Mouse (Mus musculus): ENCODE results near the gene Srrd. TPM values are rescaled to one million over a fixed set of nuclear protein-coding genes. Genes with fewer than 3 reads are reported as not detected.

The Srrd gene
- total RNA-seq, 2 experiments from 2014 or later: 26.4 to 30.1 TPM

DNA sequence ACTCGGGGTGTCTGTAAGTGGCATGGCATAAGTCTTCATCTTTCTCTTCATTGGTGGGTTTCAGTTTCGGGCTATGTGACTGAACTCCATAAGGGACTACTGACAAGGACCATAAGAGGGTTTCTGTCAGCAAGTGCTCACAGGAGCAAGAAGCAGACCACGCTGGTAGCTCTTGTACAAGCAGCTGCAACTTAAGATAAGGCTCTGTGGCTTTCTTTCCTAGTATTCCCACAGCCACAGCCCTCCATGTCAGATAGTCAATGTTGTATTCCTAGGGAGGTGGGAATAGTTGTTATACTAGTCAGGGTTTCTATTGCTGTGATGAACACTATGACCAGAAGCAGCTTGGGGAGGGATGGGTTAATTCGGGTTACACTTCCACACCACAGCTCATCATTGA is 16.7 kb upstream of the Srrd start:
- no peak for DNase-seq (ENCODE audit: low spot score in 2 of 2)

DNA sequence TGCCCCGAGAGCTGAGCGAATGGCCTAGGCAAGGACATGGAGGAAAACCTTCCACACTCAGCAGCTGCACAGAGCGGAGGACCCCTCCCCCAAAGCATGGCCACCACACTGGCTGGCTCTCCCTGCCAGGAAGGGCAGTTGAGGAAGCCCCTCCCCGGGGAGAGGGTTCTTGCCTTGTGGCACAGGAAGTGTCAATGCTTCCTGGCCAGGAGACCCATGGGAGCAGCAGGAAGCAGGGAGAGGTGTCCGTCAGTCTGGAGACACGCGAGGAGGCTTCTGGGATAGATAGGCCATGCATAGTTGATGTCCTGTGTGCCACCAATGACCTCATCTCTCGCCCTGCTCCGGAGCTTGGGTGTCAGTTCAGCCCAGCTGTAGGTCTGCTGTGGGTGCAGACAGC is 13.5 kb upstream of the Srrd start:
- no peak for DNase-seq (ENCODE audit: low spot score in 2 of 2)

GRCm38 (mm10) chr5:112355910-112356309 is 13.1 kb upstream of the Srrd start, which contains the start of gene Gm6583:
TSS of gene Gm6583 (minus strand) at chr5:112356033.
- DNase-seq (ENCODE audit: low spot score in 2 of 2): no peak

- DNase-seq (ENCODE audit: low spot score in 2 of 2): no peak
These were observed 12.7 kb upstream of the Srrd start for GRCm38 (mm10) chr5:112355493-112355892.

- no peak for DNase-seq (ENCODE audit: low spot score in 2 of 2)
These were observed 6.3 kb upstream of the Srrd start for GRCm38 (mm10) chr5:112349169-112349568.

DNA sequence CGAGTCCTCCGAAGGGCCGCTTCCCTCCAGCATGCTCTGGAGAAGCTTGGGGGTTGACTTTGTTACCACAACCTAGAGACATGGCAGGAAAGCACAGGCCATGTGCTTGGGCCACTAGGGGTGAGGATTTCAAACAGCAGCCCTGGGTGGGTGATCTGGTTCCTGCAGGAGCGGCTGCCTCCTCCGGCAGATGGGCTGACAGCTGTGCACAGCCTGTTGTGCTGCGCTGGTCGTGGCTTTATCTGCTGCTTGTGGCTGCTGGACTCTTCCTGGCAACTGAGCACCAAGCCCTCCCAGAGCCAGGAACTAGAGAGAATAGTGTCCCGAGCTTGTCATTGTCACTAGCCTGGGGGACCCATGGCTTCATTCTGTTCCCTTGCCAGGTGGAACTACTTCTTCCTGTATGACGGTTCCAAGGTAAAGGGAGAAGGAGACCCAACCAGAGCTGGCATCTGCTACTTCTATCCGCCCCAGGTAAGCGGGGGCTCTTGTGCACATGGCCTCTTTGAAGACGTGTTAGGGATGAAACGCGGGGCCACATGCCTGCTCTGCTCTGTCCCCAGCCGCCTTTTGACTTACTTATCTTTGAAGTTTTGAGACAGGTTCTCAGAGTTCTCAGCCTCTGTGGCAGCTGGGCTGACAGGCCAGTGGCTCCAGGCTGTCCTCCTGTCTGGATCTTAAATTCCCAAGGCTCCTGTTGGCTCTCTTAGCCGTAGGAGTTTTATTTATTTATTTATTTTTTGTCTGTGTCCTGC is 3.5 kb upstream of the Srrd start:
- DNase-seq (ENCODE audit: low spot score in 2 of 2): no peak

DNA sequence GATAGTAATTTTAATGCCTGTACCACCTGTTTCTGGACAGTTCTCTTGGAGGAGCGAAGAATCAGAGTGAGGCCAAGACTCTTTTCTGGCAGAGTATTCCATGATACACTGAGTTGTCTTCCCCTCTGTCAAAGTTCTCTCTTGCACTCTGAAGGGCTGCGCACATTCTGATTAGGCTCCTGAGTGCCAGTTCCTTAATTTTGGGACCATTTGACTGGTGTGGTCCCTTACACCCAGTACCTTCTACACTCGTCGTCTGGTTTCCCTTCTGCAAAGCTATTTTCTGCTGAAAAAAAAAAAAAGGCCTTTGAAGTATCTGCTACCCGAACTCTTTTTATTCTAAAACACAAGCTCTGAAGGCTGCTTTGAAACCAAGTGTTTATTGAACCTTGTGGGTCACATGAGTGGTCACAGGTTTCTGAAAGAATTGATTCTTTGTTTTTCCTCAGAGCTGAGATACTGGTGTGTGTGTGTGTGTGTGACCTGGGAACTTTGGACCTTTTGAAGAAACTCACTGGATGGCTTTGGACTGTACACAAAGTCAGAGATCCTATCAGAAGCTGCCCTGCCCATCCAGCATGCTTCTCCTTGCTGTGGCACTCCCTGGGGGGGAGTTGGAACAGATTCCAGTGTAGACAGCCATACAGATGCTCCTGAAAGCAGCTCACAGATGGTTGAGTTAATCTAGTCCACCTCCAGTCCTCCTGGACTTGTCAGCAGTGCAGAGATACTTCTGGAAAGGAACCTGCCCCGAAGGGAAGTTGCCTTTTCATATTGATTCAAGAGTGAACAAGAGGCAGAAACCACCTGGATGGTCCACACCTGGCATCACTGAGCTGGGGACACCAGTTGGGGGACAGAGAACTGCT is 1.5 kb upstream of the Srrd start:
- peak in 1 of 2 experiments; percentile 71 for DNase-seq (ENCODE audit: low spot score in 2 of 2)

DNA sequence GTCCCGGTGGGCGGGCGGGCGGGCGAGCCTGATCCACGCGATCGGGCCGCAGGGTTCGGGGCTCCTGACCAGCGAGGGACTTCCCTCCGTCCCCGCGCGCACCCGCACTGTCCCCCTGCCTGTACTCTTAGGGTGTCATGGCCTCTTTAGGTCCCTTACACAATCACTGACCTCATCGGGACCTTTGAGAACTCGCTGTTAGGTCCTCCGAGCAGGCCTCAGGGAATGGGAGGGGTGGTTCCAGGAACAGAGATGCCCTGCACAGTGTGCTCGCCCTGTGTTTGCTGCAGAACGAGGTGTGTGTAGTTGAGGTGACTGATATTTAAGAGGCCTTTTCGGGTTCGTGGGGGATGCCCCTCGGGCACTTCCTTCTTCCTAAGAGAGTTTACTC is 360 bp upstream of the Srrd start:
- no peak for DNase-seq (ENCODE audit: low spot score in 2 of 2)

DNA sequence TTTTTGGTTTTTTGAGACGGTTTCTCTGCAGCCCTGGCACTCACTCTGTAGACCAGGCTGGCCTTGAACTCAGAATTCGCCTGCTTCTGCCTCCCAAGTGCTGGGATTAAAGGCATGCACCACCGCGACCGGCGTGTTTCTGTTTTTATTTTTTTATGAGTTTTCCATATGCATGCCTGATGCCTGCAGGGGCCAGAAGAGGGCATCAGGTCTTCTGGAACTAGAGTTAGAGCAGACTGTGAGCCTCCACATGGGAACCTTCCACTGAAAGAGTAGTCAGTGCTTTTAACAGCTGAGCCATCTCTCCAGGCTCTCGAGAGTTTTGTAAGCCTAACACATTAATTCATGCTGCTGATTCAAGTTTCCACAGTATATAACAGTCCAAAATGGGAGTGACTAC is 3.6 kb downstream of the Srrd start:
- no peak for DNase-seq (ENCODE audit: low spot score in 2 of 2)

- DNase-seq (ENCODE audit: low spot score in 2 of 2): no peak
These were observed 5.8 kb downstream of the Srrd start for GRCm38 (mm10) chr5:112337004-112337403.

DNA sequence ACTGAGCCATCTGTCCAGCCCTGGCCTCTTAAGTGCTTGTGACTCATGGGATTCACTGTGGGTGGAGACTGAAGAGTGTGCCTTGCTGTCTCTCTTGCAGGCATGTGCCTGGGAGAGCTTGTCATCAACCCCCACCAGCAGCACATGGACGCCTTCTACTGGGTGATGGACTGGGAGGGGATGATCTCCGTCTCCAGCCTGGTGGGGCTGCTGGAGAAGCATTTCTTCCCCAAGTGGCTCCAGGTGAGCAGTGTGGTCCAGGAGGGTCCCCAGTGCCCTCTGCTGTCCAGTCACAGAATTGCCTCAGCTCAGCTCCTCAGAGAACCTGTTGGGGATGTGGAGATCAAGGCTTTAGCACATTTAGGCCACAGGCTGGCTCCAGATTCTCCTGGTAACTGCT is 7.4 kb downstream of the Srrd start:
- no peak for DNase-seq (ENCODE audit: low spot score in 2 of 2)

- DNase-seq (ENCODE audit: low spot score in 2 of 2): no peak
These were observed 12.9 kb downstream of the Srrd start for GRCm38 (mm10) chr5:112329805-112330564.

GRCm38 (mm10) chr5:112327854-112328253 is 15.0 kb downstream of the Srrd start:
- DNase-seq (ENCODE audit: low spot score in 2 of 2): no peak

- DNase-seq (ENCODE audit: low spot score in 2 of 2): no peak
These were observed 16.3 kb downstream of the Srrd start for GRCm38 (mm10) chr5:112326446-112327009.

- peak; percentile 96 to 97 for DNase-seq (ENCODE audit: low spot score in 2 of 2)
These were observed 17.0 kb downstream of the Srrd start, which contains the start of gene Tfip11 for GRCm38 (mm10) chr5:112325546-112326445. TSS of gene Tfip11 (plus strand) at chr5:112326358.

- no peak for DNase-seq (ENCODE audit: low spot score in 2 of 2)
These were observed 17.9 kb downstream of the Srrd start for GRCm38 (mm10) chr5:112324637-112325545.

GRCm38 (mm10) chr5:112323246-112323645 is 19.6 kb downstream of the Srrd start:
- DNase-seq (ENCODE audit: low spot score in 2 of 2): no peak

GRCm38 (mm10) chr5:112321376-112321775 is 21.5 kb downstream of the Srrd start:
- DNase-seq (ENCODE audit: low spot score in 2 of 2): no peak

- DNase-seq (ENCODE audit: low spot score in 2 of 2): peak; percentile 64 to 86
These were observed 21.9 kb downstream of the Srrd start for GRCm38 (mm10) chr5:112320936-112321335.

Data from layer of hippocampus, postnatal 14 days (tissue).